Mouse (Mus musculus) heart, adult 11 months (tissue): ENCODE data around the gene Msh5.
"Not testable (repeated sequence)": the region's sequence is repeated elsewhere in the genome, so short reads cannot be mapped to it uniquely, and the experiment has no call there.

Experiments
- DNase-seq: peaks from one replicate; pipeline ENCODE4 v3.0.0; 2022

Gene Msh5

DNA sequence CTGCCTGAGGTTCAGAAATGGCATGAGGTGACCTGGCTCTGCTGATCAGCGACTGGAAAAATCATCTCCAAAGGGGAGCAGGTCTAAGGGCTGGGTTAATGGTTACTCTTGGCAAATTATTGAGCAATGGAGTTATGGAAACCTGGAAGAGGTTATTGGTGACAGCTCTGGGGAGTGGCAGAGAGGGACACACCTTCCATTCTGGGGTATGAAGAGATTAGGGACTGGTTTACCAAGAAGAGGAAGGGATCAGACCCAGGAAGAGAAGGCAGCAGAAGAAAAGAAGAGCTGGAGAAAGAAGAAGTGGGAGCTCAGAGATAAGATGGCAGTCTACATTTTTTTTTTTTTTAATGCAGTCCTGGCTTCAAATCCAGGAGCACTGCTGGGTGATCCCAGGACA lies 1.1 kb upstream of the Msh5 start:
- peak; percentile 86 for DNase-seq

DNA sequence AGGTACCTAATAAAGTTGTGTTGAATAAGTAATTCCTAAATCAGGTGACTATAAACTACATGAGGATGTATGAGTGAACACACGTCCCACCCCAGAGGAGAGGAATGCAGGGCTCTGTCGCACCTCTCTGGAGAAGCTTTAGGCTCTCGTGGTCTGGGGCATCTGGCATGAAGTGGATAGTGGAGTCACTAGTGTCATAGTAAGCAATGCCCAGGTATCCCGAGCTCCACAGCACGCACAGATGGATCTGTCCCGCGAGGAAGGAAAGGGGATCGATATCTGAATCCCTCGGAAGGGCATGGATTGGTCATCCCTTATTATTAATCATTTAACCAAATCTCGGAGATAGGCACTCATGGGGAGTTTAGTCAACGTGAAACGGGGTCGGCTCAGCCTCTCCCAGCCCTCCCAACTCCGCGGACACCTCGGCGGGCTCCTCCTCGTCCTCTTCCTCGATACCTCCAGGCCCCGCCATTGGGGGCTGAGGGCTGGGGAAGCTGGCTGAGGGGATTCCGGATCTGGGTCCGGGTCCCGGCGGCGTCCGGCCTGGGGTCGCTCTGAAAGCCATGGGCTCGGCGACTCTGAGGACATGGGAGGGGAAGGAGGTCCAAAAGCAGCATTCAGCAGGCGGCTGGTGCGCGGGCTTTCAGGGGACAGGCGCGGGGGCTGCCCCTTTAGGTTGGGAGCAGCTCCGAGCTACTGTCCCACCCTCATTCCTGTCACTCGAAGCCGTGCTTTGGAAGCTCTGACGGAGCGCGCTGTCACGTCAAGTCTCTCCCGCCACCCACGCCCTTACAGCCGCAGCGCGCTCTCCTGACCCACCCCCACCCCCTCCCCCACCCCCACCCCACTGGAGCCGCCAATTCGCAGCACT lies 501 bp downstream of the Msh5 start:
- no peak for DNase-seq

- peak; percentile 92 for DNase-seq
Observed at GRCm38 (mm10) chr17:35044904-35045806, 1.4 kb downstream of the Msh5 start.

GRCm38 (mm10) chr17:35043794-35044193 lies 2.8 kb downstream of the Msh5 start:
- no peak for DNase-seq

DNA sequence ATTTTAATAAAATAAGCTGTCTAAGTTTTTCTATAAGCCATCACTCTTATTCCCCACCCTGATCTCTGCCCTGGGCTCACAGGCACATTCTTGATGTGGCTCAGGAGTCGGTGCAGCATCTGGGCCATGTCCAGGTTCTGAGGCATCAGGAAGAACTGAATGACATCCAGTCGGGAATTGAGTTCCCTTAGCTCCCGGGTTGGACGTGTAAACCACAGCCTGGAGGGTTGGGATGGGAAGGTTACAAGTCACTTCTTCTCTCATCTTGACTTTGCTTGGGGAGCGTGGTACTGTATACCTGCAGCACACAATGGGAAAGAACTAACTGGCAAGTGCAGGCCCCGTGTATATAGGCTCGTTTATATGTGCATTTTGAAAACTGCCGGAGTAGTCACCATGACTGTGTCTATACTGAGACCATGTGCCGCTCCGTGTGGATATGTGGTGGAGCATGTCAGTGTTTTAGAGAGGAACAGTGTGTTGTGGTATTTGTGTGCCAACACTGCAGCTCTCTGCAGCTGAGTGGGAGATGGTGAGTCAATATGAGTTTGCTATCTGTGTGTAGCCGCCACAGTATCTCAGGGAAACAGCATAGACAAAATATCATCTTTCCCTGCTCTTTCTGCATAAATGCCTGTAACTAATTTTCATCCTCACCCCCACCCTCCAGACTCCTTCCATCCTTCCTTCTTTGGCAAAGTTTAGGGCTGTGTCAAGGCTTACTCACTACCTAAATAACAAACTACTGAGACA lies 7.2 kb downstream of the Msh5 start:
- DNase-seq = peak; percentile 83

GRCm38 (mm10) chr17:35034896-35035295 lies 11.6 kb downstream of the Msh5 start:
- DNase-seq = peak; percentile 79

DNA sequence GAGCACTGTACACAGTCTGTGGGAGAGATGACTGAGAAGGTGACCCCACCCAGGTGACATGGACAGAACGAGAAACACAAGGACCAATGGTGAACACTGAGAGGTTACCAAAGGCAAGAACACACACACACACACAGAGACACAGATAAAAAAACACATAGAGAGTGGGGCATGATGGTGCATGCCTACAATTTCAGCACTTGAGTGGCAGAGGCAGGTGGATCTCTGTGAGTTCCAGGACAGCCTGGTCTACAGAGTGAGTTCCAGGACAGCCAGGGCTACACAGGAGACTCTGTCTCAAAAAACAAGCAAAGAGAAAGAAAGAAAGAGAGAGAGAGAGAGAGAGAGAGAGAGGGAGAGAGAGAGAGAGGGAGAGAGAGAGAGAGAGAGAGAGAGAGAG lies 12.8 kb downstream of the Msh5 start:
- not testable (repeated sequence) for DNase-seq

DNA sequence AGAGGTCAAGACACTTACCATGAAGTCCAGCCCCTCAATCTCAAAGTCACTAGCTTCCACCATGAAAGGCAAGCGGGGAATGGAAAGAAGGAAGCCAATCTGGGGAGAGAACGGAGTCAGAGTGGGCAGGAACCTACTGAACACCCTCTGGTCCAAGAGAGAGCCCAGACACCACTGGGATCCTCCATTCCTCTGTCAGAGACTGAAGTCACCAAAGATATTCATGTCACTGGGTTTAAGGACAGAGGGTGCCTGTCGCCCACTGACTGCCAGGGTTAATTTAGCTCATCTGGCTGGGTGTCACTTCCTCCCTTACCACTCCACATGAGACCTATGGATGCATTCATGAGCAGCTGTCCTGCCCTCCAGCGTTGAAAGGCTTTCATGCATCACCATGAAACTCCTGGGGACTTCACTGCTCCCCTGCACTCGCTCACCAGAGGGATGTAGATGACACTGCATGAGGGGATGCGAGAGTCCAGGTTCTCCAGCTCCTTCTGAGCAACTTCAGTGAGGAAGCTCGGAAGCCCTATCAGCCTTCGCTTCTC lies 14.1 kb downstream of the Msh5 start:
- DNase-seq = peak; percentile 79

DNA sequence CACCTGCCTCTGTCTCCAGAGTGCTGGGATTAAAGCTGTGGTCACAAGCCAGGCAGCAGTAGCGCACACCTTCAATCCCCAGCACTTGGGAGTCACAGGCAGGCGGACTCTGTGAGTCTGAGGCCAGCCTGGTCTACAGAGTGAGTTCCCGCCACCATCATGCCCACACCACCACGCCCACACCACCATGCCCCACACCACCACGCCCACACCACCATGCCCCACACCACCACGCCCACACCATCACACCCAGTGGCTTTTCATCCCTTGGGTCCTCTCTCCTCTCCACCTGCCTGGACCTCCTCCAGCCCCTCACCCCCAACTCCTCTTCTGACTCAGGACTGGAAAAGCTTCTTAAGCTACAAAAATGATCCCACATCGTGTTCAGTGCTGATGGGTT lies 14.7 kb downstream of the Msh5 start:
- DNase-seq = peak; percentile 88

DNA sequence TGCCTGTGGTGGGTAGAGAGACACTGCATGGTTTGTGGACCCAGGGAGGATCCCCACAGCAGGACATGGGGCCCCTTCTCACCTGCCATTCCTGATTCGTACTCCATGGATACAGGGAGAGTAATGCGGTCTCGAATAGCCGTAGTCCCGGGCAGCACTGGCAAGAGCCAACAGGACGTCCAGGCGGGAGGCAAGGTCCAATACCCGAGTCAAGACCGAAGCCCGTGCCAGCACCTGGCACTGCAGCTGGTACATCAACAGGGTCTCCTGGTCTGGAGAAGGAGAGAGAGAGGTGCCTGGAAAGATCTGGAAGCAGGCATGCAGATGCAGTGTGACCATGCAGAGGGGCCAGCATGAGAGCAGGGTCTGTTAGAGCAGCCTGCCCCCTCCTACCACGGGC lies 15.3 kb downstream of the Msh5 start:
- peak; percentile 87 for DNase-seq

DNA sequence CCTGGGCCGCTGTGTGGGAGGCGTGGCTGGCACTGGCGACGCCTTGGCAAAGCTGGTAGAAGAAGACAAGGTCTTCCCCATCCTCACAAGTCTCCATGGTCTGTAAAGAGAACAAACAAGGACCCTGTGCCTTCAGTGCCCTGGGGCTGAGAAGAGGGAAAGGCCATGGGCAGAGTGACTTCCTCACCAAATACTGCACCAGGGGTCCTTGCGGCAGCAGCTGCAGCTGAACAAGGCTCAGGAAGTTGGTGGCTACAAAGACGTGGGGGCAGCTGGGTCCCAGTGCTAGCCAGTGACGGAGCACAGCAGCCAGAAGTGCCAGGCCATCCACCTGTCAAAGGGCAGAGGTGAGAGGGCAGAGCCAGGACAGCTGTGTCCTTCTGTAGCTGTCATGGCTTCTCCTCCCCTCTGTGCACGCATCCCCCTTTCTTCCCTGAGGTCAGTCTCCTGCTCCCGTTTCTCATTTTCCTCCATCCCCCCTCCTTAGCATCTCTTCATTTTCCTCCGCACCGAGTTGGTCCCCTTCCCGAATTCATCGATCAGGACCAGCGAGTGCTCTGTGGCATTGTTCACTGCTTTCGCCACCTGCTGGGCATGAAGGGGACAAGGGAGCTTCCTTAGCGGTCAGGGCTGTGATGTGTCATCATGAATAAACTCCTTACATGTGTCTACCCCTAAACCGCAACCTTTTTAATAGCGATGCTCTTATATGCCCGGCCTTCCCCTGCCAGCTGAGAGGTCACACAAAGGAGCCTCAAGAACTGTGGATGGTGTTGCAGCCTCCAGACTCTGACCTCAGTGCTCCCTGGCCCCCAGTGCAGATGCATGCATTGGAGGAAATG lies 16.6 kb downstream of the Msh5 start:
- peak; percentile 89 for DNase-seq

GRCm38 (mm10) chr17:35028315-35028714 lies 18.2 kb downstream of the Msh5 start:
- no peak for DNase-seq

DNA sequence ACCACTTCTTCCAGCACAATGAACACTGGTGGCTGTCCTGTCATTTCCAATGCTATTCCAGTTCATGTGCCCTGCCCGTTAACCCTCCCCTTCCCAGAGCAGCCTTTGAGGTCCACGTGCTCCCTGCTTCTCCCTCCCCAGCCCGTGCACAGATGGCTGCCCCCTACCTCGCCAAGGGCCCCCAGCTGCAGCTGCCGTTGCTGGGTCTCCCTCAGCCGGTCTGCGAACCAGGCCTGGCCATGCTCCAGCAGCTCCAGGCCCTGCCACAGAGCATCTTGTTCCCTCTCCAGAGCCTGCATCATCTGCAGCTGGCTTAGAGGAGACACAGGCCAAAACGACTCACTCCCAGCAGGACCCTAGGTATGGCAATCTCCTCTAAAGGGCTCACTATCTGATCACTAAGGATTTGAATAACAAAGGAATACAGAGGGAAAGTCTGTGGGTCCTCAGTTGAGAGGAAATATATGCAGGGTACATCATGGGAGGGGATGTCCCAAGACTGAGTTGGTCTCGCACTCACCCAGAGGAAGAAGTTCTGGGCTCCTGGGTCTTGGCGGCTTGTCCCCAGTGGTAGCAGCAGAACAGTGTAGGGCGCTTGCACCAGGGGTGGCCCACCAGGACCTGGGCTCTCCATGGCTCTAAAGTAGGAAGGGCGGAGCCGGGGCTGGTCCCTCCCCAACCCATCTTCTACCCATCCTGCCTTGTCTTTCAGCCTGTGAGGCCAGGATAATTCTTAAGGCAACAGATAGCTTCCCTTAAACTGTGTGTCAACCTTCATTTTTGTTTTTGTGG lies 19.1 kb downstream of the Msh5 start, which contains the start of gene Sapcd1:
Sapcd1 (minus strand) TSS at position 740 of the 792 bp plus-strand sequence.
- DNase-seq = peak; percentile 92

GRCm38 (mm10) chr17:35026206-35026605 lies 20.3 kb downstream of the Msh5 start:
- DNase-seq = peak; percentile 88

- peak; percentile 94 for DNase-seq
Observed at GRCm38 (mm10) chr17:35024691-35025488, 21.7 kb downstream of the Msh5 start.

DNA sequence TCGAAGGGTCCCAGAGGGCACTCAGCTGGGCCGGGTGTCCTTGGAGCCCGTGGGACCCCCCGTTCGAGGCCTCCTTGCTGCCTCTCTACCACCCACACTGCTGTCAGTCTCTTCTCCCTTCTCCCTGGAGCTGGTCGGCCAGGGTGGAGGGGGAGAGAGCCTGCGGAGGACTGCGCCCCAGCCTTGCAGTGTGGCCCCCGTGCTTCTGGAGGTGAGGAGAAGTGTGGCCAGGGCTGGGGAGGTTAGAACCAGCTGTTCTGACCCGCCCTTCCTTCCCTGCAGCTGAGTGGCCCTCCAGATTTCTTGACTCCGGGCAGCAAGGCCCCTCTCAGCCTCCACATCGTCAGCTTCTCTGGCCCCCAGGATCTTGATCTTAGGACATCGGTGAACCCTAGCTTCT lies 22.3 kb downstream of the Msh5 start:
- peak; percentile 89 for DNase-seq

DNA sequence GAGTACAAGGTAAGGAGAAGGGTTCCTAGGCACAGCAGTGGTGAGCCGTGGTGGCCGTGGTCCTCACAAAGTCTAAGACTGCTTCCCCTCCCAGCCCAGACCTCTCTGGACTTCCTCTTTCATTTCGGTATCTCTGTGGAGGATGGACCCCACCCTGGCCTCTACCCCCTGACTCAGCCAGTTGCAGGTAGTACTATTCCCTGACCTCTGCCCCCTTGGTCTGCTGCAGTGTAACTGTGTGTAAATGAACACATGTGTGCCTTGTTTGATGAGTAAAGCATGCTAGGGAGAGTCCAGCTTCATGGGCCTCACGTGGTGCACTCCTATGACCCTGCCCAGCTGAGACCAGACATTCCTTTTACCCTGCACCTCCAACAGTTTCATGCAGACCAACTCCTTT lies 22.8 kb downstream of the Msh5 start:
- peak; percentile 95 for DNase-seq

GRCm38 (mm10) chr17:35023221-35023620 lies 23.3 kb downstream of the Msh5 start:
- peak; percentile 92 for DNase-seq

GRCm38 (mm10) chr17:35022541-35023060 lies 23.9 kb downstream of the Msh5 start:
- peak; percentile 91 for DNase-seq
